ENCODE assay signal across 11 mouse cellular contexts in the genomic region with DNA sequence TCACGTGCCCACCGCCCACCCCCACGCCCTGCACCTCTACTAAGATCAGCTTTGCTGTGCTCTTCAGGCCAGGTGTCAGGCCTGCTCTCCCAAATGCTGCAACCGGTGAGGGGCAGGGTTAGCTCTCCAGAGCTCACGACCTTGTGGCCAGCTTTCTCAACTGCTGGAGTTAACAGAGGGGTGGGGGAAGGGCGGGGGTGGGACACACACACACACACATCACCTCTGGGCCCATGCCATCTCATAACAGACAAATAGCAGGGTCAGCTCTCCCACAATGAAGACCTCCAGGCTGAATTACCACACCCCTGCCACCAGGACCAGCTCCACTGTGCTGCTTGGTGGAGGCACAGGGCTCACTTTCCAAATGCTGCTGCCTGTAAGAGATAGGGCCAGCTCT.
A peak's percentile ranks its signal among the peaks of the same experiment; 100 is the strongest.
DNase-seq lines count a peak whose midpoint lies in the region; ATAC-seq and TF ChIP-seq lines count a peak whose summit lies in the region.
"Had no signal": no experiment of that assay in that cellular context is flagged by ENCODE, and none has a peak within 500 bp of the region (broad histone marks: within the 10 kb centered on the region; RNA-seq: fewer than 3 reads in every experiment).

No protein-coding gene starts in this region.

- WGBS in hindbrain, embryonic 12.5 days = 67% methylated on average over 6 of the region's 6 CpGs
- 75% methylated on average over 6 of the region's 6 CpGs for WGBS in hindbrain, postnatal 0 days
- 78% methylated on average over 6 of the region's 6 CpGs for WGBS in midbrain, embryonic 15.5 days
- WGBS in midbrain, embryonic 13.5 days = 83% methylated on average over 6 of the region's 6 CpGs
- WGBS in liver, adult 2 months = 24% methylated on average over 6 of the region's 6 CpGs

- no peaks in the 10 kb centered on the region for H3K9me3 ChIP-seq in hindbrain, embryonic 12.5 days (replicated peaks)
- no peaks in the 10 kb centered on the region for H3K9me3 ChIP-seq in hindbrain, postnatal 0 days (ENCODE audit: low read length)
- no peaks in the 10 kb centered on the region for H3K9me3 ChIP-seq in midbrain, embryonic 15.5 days
- H3K9me3 ChIP-seq in midbrain, embryonic 13.5 days = no peaks in the 10 kb centered on the region
- H3K9me3 ChIP-seq: embryonic facial prominence, embryonic 12.5 days; forebrain, embryonic 10.5 days had no signal

- H3K4me2 ChIP-seq in hindbrain, embryonic 12.5 days (replicated peaks) = no peak overlapping the region
- H3K4me2 ChIP-seq in hindbrain, postnatal 0 days (ENCODE audit: low read depth, low read length) = no peak overlapping the region
- H3K4me2 ChIP-seq in midbrain, embryonic 15.5 days = no peak overlapping the region
- H3K4me2 ChIP-seq in midbrain, embryonic 13.5 days (replicated peaks) = no peak overlapping the region
- H3K4me2 ChIP-seq: embryonic facial prominence, embryonic 12.5 days had no signal

- DNase-seq in hindbrain, postnatal 0 days (ENCODE audit: low spot score) = no peak
- DNase-seq in liver, adult 2 months (ENCODE audit: extremely low read depth, low read depth, low spot score) = peak; percentile 57
- no peak for DNase-seq in layer of hippocampus, adult 9-10 months (ENCODE audit: low spot score)
- no peak for DNase-seq in adrenal gland, adult (ENCODE audit: inconsistent age in 2 of 2, low spot score in 1 of 2)

- H3K4me1 ChIP-seq in hindbrain, embryonic 12.5 days = peaks cover 3% of the 10 kb centered on the region; the same call in 1 of the 2 replicates
- H3K4me1 ChIP-seq in hindbrain, postnatal 0 days (ENCODE audit: insufficient read depth, low read length) = no peaks in the 10 kb centered on the region
- H3K4me1 ChIP-seq in midbrain, embryonic 15.5 days = no peaks in the 10 kb centered on the region
- no peaks in the 10 kb centered on the region for H3K4me1 ChIP-seq in midbrain, embryonic 13.5 days (replicated peaks)
- peaks cover 24% of the 10 kb centered on the region for H3K4me1 ChIP-seq in liver, adult 2 months (ENCODE audit: control insufficient read depth, insufficient read depth, low read length)

- H3K27me3 ChIP-seq in hindbrain, embryonic 12.5 days = no peaks in the 10 kb centered on the region
- no peaks in the 10 kb centered on the region for H3K27me3 ChIP-seq in hindbrain, postnatal 0 days (ENCODE audit: insufficient read depth, low read length)
- no peaks in the 10 kb centered on the region for H3K27me3 ChIP-seq in midbrain, embryonic 15.5 days (replicated peaks)
- no peaks in the 10 kb centered on the region for H3K27me3 ChIP-seq in midbrain, embryonic 13.5 days
- no peaks in the 10 kb centered on the region for H3K27me3 ChIP-seq in liver, adult 2 months (ENCODE audit: control insufficient read depth, insufficient read depth, low read length)
- H3K27me3 ChIP-seq: embryonic facial prominence, embryonic 12.5 days had no signal

- no peak overlapping the region for H3K27ac ChIP-seq in hindbrain, embryonic 12.5 days
- no peak overlapping the region for H3K27ac ChIP-seq in hindbrain, postnatal 0 days
- no peak overlapping the region for H3K27ac ChIP-seq in midbrain, embryonic 15.5 days
- no peak overlapping the region for H3K27ac ChIP-seq in midbrain, embryonic 13.5 days
- peak overlapping the region; percentile 71 for H3K27ac ChIP-seq in liver, adult 2 months (replicated peaks; ENCODE audit: insufficient read depth, low read depth, low read length)
- H3K27ac ChIP-seq: embryonic facial prominence, embryonic 12.5 days; forebrain, embryonic 10.5 days had no signal

- no peaks in the 10 kb centered on the region for H3K79me2 ChIP-seq in liver, adult 2 months (ENCODE audit: control insufficient read depth, insufficient read depth, low read length)

- TF ChIP-seq CTCF in hindbrain, postnatal 0 days (IDR thresholded peaks at IDR 0.05; ENCODE audit: low read depth) = no peak
- TF ChIP-seq CTCF in liver, adult 2 months (IDR thresholded peaks at IDR 0.05; ENCODE audit: low read depth, low read length) = no peak

- no peak overlapping the region for H3K4me3 ChIP-seq in hindbrain, embryonic 12.5 days
- no peak overlapping the region for H3K4me3 ChIP-seq in hindbrain, postnatal 0 days (ENCODE audit: low read length)
- no peak overlapping the region for H3K4me3 ChIP-seq in midbrain, embryonic 15.5 days
- no peak overlapping the region for H3K4me3 ChIP-seq in midbrain, embryonic 13.5 days (replicated peaks)
- peak overlapping the region; percentile 12; the same call in 1 of the 2 replicates for H3K4me3 ChIP-seq in liver, adult 2 months (ENCODE audit: insufficient read depth, low read depth, low read length)
- H3K4me3 ChIP-seq: embryonic facial prominence, embryonic 12.5 days; forebrain, embryonic 10.5 days; myocyte had no signal

- TF ChIP-seq POLR2A in liver, adult 2 months (IDR thresholded peaks at IDR 0.05; ENCODE audit: extremely low read depth, insufficient read depth, low read length) = no peak

- no peaks in the 10 kb centered on the region for H3K36me3 ChIP-seq in hindbrain, embryonic 12.5 days
- H3K36me3 ChIP-seq in hindbrain, postnatal 0 days (ENCODE audit: insufficient read depth, low read length) = no peaks in the 10 kb centered on the region
- no peaks in the 10 kb centered on the region for H3K36me3 ChIP-seq in midbrain, embryonic 15.5 days (replicated peaks)
- no peaks in the 10 kb centered on the region for H3K36me3 ChIP-seq in midbrain, embryonic 13.5 days
- no peaks in the 10 kb centered on the region for H3K36me3 ChIP-seq in liver, adult 2 months (ENCODE audit: control insufficient read depth, insufficient read depth, low read length)
- H3K36me3 ChIP-seq: embryonic facial prominence, embryonic 12.5 days; forebrain, embryonic 10.5 days had no signal

- peak; percentile 29; the same call in 1 of the 2 replicates for ATAC-seq in hindbrain, embryonic 12.5 days (ENCODE audit: low FRiP score)
- no peak; the same call in 1 of the 2 replicates for ATAC-seq in hindbrain, postnatal 0 days
- ATAC-seq in midbrain, embryonic 15.5 days (replicated peaks) = peak; percentile 24; the same call in 1 of the 2 replicates
- no peak; the same call in 1 of the 2 replicates for ATAC-seq in midbrain, embryonic 13.5 days
- ATAC-seq: inflammation-experienced regulatory T-cells, adult 6 months had no signal

- H3K9ac ChIP-seq in hindbrain, embryonic 12.5 days = no peak overlapping the region
- H3K9ac ChIP-seq in hindbrain, postnatal 0 days (replicated peaks; ENCODE audit: low read length) = no peak overlapping the region
- H3K9ac ChIP-seq in midbrain, embryonic 15.5 days = no peak overlapping the region
- no peak overlapping the region for H3K9ac ChIP-seq in midbrain, embryonic 13.5 days (replicated peaks)
- peak overlapping the region; percentile 44 for H3K9ac ChIP-seq in liver, adult 2 months (ENCODE audit: low read depth, low read length)
- H3K9ac ChIP-seq: embryonic facial prominence, embryonic 12.5 days had no signal

Comparison
In these comparisons a context has a peak if more than half of its experiments do, and no peak if none do; other contexts are left out.
1. ATAC-seq: peak in hindbrain, embryonic 12.5 days (single experiment) and midbrain, embryonic 15.5 days (single experiment); none in hindbrain, postnatal 0 days (single experiment) and midbrain, embryonic 13.5 days (single experiment).